Mouse (Mus musculus) bone marrow, adult 2 months (tissue): ENCODE measurements around the gene Ercc2.

ENCODE experiments used
- CTCF ChIP-seq: fragments of 200-500 bp; IDR thresholded peaks from 2 replicates; pipeline ENCODE4 v1.5.1; 2011; ENCODE audit warnings: low read length, control low read depth; ENCODE audit not compliant: control insufficient read depth, insufficient read depth
- POLR2A ChIP-seq: fragments of 200-500 bp; IDR thresholded peaks from 2 replicates; pipeline ENCODE4 v1.6.1; 2011; ENCODE audit warnings: low read depth, mild to moderate bottlenecking, control low read depth, low read length, borderline replicate concordance; ENCODE audit not compliant: control insufficient read depth

- TF ChIP-seq CTCF (no peak), POLR2A (peak; percentile 64; the same call in 1 of the 2 replicates)
Observed at GRCm38 (mm10) chr7:19359299-19359891, 22.4 kb upstream of the Ercc2 start, which contains the start of the genes Cd3eap and Ppp1r13l.
